Mouse (Mus musculus) T-cell, adult 2 months (primary cell): ENCODE measurements around the gene Ugt1a6b.

Experiments
- DNase-seq: peaks from one replicate; pipeline ENCODE4 v3.0.0; 2022; ENCODE audit warnings: low spot score

The Ugt1a6b gene

DNA sequence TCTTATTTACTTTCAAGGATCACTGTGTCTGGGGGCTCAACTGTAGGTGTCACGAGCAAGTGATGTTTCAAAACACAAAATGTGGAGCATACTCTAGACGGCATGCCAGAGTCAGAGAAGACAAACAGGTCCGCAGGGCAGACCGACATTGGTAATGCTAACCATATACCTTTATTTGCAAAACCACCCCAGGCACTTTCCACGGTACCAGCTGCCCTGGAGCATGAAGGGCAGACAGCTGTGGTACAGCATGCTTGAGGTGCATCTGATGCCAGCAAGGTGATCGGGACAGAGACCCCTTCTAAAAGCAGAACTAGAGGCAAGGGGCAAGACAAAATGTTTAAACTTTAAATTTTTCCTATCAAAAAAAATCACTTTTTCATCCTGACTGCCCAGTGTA is 159.9 kb downstream of the Ugt1a6b start:
- DNase-seq = no peak

DNA sequence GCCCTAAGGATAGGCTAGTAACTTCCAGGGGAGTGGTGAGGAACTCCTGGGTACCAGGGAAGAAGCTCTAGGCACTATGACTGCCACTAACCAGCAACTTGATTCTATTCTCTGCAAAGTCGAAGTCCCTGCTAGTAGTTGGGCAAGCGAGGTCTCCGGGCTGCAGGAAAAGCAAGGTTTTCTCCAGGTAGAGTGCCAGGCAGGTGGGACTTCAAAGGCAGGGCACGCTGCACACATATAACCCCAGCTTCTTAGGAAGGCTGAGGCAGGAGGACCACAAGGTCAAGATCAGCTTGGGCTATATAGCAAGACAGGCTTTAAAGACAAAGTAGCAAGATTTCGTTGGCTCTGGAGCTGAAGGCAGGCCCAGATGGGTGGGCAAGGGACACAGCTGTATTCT is 160.7 kb downstream of the Ugt1a6b start:
- DNase-seq = no peak

DNA sequence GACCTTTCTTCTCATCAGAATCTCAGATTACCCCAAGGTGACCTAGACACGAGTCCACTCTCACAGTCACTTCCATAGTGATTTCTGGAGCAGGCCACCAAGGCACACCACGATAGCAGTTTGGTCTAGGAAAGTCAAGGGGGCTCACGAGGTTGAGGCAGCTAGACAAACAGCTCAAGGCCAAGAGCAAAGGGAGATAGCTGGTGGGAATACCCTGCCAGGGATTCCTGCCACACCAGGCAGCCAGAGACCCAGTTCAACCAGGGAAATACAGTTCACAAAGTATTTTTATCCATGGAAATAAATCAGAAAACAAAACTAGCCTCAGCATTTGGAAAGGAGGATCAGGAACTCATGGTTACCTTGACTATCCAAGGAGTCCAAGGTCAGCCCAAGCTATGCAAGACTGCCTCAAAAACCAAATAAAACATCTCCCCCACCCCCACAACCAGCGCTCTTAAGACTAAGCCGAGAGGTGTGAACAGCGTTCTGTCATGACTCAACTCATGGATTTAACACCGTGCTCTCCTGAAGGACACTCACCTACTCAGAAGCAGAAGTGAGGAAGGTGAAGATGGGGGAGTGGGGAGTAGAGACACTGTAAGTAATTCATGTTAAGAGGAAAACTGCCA is 161.3 kb downstream of the Ugt1a6b start:
- DNase-seq = no peak

DNA sequence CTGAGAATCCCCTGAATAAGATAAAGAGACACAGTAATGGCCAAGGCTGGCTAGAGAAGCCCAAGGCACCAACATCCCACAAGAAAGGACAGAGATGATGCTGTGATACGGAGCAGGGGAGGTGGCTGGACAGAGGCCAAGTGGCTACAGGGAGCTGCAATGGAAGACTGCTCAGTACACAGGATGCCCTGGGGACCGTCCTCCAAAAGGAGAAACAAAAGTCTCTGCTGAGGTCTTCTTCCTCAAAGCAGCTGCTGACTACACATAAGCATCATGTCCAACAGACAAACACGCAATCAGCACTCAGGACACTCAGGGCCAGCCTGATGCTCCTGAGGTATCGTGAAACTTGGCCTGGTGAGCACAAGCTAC is 161.8 kb downstream of the Ugt1a6b start:
- DNase-seq = no peak

DNA sequence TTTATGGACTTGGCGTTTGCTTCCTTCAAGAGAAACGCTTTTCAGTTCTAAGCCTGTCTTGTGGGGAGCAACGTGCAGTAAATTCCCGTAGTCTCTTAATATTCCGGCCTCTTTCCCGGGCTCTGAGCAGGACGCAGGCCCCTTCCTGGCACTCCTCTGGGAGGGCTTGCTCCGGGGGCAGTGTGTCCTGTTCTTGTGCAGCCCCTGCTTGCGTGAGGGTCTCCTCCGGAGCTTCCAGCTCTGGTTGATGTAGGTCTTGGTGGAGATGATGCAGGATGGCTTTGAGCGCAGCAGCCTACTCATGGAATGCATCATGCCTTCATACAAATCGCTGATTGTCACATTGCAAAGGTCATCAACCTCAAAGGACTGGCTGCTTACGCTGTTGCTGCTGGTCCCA is 163.1 kb downstream of the Ugt1a6b start:
- DNase-seq = no peak

DNA sequence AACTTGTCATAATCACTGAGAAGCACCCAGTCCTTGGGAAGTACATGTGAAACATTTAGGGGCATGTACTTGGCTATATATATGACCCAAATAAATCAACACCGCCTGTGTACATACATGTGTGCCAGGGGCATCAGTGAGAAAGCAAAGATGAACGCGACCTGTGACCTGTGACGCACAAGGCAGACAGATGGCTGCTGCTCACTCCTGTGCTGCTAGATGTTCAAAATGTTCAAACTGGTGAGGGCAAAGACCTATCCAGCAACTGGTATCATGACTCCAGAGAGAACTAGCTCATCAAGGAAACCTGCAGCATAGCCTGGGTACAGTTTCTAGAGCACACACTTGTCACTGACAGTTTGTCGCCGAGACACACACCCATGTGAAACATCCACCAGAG is 164.4 kb downstream of the Ugt1a6b start:
- DNase-seq = no peak

DNA sequence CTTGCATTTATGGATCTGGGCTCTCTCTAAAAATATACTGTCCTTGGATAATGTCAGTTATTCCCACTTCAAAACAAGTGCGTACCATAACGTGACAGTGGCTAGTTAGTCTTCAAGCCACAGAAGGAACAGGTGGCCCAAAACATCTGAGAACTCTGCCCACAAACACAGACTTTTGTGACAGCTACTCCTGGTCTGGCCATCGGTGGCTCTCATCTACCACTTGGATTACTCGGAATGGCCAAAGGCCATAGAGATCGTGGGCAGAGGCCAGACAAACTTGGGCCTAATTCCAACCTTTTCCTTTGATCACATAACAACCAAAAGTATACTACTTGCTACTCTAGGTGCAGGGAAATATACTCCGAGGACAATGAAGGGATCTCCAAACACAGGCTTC is 165.0 kb downstream of the Ugt1a6b start:
- no peak for DNase-seq
